Mouse (Mus musculus): Measurements from ENCODE around the gene Plcl2.
"Not testable (repeated sequence)": the region's sequence is repeated elsewhere in the genome, so short reads cannot be mapped to it uniquely, and the experiment has no call there.

The Plcl2 gene

DNA sequence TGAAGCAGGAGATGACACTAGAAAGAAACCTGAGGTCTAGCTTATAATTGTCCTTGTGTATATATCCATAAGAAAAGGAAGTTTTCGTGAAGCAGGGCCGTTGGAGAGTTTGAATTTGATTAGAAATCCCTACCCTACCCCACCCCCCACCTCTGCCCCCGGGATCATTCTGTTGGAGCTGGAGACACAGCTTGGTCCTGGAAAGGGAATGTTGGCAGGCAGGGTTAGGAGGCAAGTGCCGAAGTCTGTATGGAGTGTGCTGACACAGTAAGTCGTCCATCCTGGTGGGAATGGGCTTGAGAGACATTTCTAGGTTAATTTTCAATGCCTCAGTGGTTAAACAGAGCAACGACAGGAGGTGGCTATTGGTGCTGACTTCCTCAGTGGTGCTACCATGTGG, 8.4 kb upstream of the Plcl2 start:
- DNase-seq (ENCODE audit: low spot score) = no peak

DNA sequence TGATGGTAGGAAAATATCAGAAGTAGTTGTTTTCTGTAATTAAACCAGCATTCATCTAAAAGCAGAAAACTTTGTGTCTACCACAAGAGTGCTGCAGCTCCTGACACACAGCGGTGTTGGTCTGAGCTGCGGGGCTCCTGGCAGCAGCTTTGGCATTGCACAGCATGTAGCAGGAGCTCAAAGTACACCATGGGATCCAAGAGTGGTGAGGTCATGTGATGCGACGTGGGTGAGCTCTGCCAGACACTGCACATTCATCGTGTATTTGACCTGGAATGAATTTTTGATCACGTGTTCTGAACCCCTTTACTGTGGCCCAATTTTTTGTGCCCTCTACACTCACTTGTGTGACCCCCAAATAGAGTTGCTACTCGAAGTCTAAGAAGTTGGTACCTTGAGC, 6.1 kb upstream of the Plcl2 start:
- no peak for DNase-seq (ENCODE audit: low spot score)

DNA sequence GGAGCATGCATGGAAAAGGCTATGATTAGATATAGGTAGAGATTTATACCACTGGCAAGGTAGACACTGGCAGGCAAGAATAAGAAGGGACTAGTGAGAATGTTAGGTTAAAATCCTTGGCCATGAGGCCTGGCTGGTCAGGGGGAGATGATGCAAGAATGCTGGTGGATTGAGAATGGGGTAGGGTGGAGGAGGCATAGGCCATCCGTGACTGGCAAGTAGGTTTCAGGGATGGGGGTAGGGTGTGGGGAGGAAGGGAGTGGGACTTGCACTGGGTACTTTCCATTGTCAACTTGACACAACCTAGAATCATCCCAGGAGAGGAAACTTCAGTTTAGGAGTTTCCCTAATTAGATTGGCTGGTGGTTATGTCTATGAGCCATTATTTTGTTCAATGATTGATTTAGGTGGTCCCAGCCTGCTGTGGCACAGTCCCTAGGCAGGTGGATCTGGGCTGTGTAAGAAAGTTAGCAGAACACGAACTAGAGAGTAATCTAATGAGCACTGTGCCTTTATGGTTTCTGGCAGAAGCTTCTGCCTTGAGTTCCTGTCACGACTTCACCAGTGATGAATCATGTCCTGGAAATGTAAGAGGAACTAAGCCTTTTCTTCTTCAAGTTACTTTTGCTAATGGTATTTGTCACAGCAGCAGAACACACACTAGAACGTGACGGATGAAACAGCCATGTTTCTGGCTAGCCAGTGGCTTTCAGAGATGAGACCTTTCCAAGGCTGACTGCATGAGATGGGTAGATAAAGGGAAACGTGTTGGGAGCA, 4.9 kb upstream of the Plcl2 start:
- DNase-seq (ENCODE audit: low spot score) = no peak

DNA sequence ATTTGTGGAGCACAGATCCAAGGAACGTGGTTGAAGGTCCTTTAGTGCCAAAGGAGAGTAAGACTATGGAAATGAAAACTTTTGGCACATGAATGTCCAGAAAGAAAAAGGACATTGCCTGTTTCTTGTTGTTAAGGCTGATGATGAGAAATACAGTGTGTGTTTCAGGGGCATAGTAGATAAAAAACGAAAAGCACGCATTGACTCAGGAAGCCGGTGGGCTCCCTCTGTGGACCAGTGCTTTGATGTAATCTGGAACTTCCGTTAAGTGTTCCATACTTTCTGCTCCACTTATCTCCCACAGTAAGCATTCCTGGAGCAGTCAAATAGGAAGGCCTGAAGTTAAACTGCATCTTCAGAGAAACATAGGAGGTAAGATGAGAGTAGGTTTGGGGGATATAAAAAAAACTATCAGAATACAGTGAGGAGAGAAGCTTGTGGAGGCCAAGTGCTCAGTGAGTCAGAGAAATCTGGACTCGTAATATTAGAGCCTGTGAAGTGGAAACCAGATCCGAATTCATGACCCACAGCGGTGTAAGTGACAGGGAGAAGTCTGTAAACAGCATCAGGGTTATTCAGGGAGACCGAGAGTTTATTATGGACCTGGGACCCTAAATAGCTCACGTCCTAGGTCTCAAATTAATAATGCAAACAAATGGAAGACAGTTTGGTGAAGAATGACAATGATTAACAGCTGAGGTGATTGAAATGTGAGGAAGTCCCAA, 3.1 kb upstream of the Plcl2 start:
- no peak for DNase-seq (ENCODE audit: low spot score)

DNA sequence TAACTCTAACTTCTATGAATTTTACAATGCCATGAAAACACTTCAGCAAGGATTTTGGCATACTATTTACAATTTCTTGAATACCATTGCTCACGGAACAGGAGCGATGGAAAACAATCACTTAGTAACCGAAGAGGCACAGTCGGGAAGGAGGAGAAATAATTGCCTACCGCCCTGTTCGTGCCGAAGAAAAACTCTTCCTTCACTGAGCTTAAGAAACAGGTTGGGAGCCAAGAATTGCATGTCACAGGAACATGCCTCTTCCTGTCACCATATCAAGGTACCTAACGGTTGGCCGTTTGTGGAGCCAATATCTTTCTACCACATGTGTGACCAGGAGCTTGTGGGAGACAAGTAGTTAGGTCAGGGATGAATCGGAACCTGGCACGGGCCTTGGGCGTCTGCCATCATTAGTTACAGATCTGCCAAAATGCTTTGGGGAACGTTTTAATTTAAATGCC, 2.3 kb upstream of the Plcl2 start:
- DNase-seq (ENCODE audit: low spot score) = no peak

DNA sequence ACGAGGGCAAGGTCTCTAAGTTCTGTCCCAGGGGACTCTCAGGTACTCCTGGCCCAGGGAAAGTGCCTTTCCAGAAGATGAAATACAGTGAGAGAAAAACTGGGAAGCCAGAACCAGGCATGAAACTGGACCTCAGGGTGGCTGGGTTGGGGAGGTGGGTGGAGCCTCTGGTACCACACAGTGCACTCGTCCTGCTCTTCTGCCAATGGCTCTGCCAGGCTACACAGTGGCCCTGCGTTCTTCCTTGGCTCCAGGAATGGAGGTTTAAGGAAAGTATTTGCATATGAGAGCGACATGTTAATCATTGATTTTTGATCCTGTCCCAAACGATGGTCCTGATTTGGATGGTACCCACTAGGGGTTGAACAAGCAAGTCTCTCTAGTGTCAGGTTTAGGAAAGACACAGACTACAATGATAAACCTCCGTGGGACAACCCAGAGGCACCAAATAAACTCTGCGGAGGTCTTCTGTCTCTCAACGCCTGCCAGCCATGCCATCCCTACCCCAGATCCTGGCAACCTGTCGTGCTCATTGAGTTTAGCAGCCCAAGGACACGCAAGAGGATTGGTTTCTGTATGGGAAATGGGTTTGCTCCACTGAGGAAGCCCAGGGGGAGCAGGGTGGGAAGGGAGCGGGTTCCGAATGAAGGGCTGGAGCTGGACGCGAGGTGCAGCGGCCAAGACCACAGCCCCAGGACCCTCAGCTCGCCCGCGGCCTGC, 988 bp upstream of the Plcl2 start:
- no peak for DNase-seq (ENCODE audit: low spot score)

DNA sequence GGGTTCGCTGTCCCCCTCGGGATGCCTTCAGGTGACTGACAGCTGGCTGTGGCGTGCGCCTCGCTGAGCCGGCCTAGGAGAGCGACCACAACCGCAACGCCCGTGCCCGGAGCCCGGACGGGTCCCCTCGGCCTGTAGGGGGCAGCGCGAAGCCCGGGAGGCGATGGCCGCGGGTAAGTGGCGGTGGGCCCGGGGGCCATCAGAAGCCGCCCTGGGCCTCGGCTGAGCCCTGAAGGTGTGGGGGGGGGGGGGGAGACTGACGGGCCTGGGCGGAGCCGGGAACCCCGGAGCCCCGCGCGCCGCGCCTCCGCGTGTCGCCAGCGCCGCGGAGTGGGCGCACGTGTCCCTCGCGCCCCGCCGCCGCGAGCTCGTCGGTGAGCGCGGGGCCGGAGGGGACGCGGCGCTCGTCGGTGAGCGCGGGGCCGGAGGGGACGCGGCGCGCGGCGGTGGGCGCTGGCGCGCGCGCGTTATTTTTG, 390 bp upstream of the Plcl2 start:
- peak; percentile 89 for DNase-seq (ENCODE audit: low spot score)

DNA sequence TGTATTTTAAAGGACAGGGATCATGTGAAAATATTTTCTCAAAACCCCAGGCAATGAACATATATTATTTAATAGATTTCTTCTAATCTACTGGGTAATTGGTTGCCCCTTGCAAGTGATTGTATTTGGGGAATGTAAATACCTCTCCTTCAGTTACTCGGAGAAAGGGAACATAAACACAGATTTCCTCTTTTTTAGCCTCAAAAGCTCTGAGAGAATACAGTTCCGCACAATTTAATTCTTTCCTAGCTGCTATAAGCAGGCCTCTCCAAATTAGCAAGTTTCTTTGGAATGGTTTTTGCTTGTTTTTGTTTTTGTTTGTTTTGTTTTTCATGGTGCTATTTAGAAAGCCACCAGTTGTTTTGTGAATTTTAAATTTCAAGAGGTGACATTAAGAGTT, 1.1 kb downstream of the Plcl2 start:
- no peak for DNase-seq (ENCODE audit: low spot score)

DNA sequence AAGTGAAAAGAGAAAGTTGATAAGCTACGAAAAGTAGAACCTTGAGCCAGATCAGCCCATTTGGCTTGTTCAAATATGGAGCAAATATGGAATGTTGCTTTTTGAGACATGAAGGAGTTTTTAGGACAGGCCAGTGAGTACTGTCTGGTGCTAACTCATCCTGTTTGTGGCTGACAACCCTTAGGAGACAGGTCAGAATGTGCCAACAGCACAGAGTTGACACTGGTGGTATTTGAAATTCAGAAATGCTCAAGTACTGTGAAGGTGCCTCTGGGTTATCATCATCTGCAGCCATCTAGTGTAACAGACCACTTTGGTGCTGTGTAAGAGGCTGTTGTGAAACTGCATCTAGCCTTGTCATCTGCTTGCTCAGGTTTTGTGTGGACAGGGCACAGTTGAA, 1.5 kb downstream of the Plcl2 start:
- DNase-seq (ENCODE audit: low spot score) = no peak

DNA sequence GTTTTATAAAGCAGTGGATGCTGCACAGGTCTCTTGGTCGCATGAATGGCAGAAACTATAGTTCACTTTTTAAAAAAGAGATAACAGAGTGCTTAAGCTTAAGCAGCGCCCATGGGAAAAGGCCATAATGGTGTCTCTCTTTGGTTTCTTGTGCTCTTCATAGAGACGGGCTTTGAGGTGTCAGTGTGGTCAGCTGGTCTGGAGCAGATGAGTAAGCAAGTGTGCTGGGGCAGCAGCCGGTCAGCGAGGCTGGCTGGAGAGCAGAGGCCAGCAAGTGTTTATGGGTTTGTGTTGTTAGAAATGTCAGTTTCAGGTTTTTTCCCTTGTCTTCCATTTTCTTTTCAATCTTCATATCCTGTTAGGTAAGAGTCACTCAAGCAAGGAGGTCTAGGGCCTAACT, 3.0 kb downstream of the Plcl2 start:
- DNase-seq (ENCODE audit: low spot score) = no peak

DNA sequence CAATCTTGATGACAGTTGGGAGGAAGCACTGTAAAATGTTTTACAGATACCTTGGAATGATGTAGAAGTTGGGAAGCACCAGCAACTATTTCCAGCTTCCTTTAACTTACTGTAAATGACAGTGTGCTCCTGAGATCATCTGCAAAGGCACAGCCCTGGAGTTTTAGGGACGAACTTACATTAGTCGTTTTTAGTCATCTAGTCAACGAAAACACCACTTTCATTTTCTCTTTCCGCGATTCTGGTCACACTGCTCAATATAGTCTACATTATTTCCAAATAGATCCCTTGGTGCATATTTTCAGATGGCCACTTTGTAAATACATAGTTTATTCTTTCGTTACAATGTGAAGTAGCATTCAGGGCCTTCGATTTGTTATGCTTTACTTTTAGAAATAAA, 3.6 kb downstream of the Plcl2 start:
- DNase-seq (ENCODE audit: low spot score) = no peak

DNA sequence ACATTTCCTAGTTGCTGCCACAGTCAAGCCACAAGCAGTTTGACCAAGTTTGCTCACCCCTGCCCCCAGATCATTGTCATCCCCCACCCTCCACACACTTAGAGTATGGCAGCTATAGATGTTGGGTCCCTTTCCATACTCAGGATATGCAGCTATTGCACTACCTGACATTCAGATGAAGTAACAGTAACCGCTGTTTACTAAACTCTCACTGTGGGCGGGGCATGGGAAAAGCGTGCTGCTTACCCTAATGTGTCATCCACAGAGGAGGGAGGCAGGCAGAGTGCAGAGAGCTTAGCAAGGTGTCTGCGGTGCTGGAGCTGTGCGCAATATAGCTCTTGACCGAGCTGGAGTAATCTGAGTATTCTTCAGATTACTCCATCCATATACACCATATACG, 4.2 kb downstream of the Plcl2 start:
- DNase-seq (ENCODE audit: low spot score) = no peak

DNA sequence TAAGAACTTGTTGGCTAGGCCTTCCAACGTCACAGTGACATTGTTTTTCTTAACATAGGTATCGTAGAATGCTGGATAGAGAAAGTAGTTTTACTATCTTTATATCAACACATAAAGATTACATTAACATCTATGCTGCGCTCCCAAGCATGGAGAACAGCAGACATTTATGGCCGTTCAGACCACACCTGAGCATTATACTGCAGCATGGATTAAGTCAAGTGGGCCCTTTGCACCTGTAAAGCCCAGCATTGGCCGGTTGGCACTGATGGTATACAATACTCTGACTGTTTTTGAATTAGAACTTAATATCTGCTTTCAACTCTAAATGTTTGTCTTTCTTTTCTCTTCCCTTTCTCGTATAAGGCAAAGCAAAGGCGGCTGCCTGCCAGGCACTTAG, 4.8 kb downstream of the Plcl2 start:
- DNase-seq (ENCODE audit: low spot score) = no peak

DNA sequence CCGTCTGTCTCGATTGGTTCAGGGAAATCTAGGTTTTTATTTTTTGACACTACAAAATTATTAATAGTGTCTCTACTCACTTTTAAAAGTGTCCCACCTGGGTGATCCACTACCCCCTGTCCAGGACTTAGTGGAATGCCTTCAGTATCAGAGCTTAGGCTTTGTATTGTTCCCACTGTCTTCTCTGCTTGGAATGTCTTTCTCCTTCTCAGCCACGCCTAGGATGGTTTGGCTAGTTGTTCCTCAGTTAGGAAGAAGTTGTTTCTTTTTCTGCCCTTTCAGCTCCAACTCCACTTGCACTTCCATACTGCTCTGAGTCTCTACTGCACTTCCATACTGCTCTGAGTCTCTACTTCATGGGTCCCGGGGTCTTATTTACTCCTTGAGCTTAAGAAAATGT, 6.7 kb downstream of the Plcl2 start:
- no peak for DNase-seq (ENCODE audit: low spot score)

DNA sequence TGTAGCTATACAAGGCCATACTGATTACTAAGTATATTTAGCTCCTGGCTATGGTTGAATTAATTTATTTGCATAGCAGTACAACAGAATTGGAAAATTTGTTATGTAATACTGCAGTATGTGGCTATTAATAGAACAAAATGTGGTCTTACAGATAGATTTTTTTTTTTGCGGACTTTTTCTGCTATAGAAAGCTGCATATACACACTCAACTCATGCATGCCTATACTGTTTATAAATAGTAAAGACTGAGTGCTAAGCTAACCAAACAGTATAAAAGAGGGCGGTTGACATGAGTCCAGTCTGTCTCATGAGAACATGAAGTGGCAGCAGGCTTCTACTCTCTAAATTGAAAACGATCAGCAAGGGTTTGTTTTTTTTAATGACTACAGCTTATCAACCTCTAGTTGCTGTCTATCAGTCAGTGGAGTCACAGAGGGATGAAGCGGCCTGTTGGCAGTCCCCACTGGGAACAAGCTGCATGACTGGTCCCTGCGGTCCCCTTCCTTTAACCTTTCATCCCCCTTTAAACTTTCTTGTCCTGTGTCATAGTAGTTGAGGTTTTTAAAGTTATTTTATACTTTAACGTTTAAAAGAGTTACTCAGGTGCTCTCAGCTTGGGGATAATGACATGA, 8.7 kb downstream of the Plcl2 start:
- no peak for DNase-seq (ENCODE audit: low spot score)

DNA sequence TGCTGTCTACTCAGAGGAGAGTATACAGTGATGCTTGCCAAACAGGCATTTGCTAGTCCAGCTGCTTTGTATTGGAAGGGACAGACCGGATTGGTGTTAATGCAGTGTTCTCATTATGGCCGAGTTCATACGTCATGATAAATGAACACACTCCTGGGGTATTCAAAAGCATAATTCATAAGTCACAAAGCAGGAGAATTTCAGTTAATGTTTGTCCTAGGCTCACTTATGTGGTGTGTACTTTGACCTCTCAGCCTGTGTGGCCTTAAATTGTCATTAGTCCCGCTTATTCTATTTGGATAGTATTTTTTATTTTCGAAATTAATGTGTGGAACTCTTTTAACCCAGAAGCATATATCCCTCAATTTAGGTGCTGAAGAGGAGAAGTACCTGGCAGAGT, 10.4 kb downstream of the Plcl2 start:
- DNase-seq (ENCODE audit: low spot score) = no peak

DNA sequence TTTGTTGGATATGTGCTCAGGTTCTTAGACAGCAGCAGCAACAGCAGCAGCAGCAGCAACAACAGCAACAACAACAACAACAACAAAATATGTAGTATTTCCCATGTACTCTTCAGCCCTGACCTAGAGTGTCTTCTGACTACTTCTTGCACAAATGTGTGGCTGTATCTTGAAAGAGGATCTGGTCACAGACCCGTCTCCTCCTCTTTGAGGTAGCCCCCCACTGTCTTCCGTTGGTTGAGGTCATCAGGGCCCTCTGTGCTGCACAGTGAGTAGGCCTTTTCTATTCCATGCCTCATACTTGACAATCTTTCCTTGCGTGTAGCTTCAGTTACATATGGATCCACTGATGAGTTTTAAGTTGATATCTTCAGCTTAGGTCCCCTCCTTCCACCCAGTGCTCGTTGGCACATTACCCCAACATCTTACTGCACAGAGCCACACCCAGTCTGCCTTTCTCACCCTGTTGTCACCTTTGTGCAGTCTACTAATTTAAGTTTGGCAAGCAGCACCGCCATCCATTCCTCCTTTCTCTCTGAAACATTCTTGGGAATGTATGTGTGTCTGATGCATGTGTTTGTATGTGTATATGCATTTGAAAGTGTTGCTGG, 13.4 kb downstream of the Plcl2 start:
- DNase-seq (ENCODE audit: low spot score) = no peak

DNA sequence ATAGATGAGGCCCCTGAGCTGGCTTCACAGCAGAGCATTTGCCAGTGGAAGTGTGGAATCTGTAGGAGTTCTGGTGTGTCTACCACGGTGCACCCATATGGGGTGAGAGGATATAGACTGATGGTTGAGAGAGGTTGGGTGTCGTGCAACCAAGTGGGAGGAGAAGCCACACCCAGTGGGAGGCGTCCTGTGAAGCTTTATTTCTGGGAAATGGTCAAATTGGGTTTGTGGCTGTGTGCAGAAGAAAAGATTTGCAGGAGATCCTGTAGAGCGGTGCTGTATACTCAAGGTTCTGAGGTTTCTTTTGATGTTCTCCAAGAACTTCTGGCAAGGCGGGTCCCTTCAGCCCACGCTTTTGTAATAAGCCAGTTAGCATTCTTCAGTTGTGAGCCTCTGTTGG, 15.8 kb downstream of the Plcl2 start:
- no peak for DNase-seq (ENCODE audit: low spot score)

DNA sequence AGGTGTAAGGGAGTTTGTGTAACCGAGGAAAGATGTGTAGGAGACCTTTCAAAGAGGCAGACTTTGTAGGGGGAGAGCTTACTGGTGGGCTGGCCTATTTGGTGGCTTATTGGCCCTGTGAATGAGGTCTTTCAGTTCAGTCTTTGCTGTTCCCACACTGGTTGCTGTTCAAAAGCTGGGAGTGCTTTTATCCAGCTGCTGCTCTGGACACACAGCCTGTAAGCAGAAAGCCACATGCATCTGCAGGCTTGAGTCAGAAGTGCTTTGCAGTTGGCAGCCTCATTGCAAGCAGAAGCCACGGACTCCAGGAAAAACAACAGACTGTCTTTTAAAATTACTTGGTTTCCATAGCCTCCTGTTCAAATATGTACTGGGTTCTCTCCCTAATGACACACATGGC, 16.6 kb downstream of the Plcl2 start:
- no peak for DNase-seq (ENCODE audit: low spot score)

DNA sequence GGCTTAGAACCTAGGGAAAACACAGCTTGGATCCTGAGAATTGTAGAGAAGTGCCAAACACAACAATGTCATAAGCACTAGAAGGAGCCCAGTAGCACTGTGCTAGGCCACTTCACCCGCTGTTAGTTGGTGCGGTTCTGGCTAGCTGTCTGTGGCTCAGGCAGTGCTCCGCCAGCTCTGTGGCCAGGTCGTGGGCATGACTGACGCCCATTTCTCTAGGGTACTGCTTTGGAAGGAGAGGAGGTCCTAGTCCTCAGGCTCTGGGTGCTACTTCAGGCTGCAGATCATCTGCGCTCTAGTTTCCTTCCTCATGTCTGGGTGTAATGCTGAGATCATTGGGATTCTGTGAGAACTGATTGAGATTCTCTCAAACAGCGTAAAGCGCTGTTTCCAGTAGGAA, 20.9 kb downstream of the Plcl2 start:
- no peak for DNase-seq (ENCODE audit: low spot score)

DNA sequence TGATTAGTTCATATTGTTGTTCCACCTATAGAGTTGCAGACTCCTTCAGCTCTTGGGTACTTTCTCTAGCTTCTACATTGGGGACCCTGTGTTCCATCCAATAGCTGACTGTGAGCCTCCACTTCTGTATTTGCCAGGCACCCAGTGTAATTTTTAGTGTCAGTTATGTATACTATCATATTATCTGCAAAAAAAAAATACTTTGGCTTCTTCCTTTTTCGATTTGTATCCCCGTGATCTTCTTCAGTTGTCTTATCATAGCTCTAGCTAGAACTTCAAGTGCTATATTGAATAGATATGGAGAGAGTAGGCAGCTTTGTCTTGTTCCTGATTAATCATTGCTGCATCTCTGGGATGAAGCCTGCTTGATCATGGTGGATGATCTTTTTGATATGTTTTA, 25.7 kb downstream of the Plcl2 start:
- not testable (repeated sequence) for DNase-seq (ENCODE audit: low spot score)
